Mouse (Mus musculus) thymus, postnatal 0 days (tissue): ENCODE data around the gene Serinc5. TPM values are rescaled to one million over a fixed set of nuclear protein-coding genes. Genes with fewer than 3 reads are reported as not detected.

Experiments
- DNase-seq: peaks from one replicate; pipeline ENCODE4 v3.0.0-alpha.2; 2015; ENCODE audit warnings: low spot score
- polyA plus RNA-seq: library from polyadenylated mRNA; unstranded; fragments of >200 nt; fragmentation: Nextera tagmentation; extraction: Ambion mirVana; gene quantifications from 2 replicates; pipeline ENCODE4 v1.2.1, GENCODE M21; 2015

Serinc5 gene
- polyA plus RNA-seq, 1 experiment from 2014 or later: 32.2 TPM

DNA sequence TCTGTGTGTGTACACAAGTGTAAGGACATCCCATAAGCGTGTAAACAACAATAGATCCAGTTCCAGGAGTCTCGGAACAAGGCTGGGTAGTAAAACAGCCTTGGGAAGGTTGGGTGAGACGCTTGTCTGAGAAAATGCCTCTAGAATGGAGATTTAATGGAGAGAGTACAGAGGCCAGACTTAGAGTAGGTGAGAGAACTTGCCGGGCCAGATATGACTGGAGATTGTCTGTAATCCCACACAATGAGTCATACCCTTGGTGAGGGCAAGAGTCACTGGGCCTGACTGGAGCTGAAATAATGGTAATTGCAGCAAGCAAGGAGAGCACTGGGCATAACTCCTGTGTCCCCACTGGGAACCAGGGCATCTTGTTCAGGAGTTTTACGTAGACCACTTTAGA lies 2.2 kb downstream of the Serinc5 start:
- DNase-seq: no peak

DNA sequence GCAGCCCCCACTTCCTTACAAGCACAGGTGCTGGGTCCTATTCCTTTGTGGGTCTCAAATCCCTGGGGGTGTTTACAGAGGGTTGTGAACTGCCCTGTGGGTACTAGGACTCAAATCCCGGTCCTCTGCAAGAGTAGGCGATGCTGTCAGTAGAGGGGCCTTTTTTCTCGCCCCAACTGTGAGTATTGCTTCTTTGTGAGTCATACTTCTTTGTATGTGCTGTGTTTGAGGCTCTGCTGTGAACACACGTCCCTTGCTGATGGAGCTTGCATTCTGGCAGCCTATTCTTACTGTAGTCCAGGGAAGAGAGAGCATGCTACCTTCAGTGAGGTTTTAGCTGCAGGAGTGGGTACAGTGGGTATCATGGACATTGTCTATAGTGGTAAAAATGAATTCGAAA lies 4.3 kb downstream of the Serinc5 start:
- no peak for DNase-seq

DNA sequence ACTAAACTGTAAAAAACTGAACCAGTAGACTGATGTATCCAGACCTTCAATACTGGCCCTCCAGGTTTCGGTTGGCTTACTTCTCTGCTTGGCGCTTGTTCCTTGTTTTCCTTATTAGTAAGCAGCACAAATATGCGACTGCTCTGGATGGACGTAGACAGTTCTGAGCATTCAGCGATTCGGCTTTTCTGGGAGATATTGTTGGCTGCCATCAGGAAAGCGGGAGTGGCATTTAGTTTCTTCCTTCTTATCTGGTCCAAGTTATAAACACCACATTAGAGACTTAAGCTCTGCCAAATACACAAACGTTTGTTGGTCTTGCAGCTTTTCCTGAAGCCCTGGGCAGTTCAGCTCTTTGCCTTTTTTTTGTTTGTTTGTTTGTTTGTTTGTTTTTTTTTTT lies 5.6 kb downstream of the Serinc5 start:
- no peak for DNase-seq

DNA sequence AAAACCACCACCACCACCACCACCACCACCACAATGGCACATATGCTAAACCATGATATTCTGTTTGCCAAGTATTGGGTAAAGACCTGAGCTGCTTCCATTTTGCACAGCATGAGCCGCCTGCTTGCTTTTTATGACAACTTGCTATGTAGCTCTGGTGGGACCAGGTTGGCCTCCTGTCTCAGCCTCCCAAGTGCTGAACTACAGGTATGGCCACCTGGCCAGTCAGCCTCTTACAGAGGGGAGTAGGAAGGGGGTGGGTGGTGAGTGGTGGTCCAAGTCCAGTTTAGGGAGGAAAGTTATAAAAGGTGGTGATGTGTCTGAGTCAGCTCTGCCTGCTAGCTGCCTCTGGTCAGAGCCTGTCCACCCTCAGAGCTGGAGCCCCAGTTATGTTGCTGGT lies 15.3 kb downstream of the Serinc5 start:
- DNase-seq: no peak

DNA sequence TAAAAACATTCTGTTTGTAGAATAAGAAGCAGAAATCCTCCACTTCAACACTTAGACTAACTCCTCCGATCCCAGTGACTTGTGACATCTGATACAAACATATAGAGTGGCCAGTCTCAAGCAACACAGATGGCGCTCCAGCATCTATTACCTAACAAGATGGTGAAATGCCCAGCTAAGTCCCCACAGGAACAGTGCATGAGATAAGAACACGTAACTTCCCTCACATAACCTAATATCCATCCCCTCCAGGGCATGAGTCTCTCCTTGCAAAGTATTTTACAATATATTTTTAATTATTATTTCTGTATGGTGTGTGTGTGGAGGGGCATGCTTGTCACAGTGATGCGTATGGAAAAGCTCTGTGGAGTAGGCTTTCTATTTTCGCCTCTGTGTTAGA lies 15.8 kb downstream of the Serinc5 start:
- no peak for DNase-seq

DNA sequence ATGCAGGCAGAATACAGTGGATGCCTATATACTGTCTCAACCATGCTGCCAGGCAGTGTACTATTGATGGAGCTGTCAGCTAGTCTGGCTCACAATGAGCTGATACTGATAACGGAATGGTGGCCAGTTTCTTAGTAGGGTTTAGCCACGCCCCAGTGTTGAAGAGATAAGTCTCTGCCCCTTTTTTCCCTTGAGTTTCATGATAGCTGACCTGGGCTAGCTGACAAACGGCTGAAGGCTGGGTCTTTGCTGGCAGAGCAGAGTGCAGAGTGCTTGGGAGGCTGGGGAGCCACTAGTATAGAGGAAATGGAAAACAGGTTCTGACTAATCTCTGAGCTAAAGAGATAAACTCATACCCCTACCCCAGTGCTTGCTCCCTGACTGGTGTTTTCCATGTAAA lies 18.6 kb downstream of the Serinc5 start:
- DNase-seq: no peak

DNA sequence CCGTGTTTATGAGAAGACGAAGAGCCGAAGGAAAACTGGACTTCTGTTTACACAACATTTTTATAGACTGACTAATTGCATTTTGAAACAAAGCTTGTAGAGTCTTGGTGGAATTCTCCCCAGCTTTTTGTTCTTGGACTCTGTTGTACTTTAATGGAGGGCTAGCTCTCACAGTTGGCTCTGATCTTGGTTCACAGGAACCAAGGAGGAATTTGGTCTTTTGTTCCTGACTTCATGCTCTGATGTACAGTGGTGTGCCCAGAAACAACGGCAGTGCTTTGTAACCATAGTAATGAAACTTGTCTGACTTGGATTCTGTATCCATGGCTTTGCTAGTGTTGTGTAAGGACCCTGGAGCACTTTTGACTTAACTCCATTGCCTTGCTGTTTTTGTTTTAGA lies 20.6 kb downstream of the Serinc5 start:
- DNase-seq: no peak

DNA sequence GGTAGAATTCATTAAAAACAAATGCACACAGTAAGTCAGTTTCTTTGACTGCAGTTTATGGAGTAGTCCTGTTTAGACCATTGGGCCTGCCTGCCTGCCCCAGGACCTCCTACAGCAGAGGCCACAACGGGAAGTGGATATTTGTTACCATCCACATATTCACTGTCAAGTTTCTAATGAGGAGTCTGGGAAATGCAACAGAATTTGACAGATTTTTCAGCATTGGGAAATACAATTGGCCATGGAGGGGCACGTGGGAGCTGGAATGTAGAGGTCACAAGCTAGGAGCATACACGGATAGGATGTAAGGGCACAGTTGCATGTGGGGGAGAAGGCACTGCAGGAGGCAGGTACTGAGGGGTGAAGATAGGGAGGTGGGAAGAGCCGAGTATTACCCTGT lies 21.7 kb downstream of the Serinc5 start:
- no peak for DNase-seq

DNA sequence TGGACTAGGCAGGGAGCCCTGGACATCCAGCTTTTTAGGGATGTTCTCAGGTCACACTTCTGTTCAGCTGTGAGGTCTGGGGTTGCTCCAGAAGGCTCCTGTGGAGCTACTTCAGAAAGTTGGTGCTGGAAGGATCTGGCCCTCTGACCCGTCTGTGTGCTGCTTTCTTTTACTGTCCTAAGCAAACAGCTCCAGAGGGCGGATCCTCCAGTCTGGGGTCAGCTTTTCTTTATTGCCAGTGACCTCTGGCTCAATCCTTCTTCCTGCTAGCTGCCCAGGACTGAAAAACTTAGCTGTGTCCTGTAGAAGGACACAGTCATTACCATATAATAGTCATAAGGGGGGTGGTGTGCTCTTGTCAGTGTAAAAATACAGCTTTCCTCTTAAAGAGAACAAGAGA lies 24.1 kb downstream of the Serinc5 start:
- DNase-seq: no peak

DNA sequence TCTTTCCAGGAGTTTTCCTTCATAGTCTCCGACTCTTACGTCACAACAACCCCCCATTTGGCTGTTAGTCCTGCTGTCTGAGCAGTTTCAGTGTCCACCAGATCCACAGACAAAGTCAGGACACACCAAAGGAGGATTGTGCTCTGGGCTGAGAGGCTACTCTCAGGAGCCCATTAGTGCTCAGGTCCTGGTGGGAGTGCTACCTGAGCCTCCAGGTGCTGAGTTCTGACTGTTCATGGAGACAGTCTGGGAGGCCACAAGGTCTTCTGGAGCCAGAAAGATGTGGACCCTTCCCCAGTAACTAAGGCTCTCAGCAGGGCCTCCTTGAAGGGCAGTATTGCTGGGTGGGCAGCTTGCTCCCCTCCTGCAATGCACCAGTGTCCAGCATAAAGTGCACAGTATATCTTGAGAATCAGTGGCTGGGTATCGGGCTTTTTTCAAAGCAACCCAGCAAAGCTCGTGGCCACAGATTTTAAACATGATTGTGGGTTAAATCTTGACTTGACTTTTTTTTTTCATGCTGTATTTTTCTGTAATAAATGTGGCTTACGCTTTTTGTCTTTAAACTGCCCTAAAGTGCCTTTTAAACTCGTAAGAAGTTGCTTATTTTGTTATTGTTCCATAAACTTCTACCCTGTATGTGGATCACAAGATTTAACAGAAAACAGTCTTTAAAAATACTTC lies 25.5 kb downstream of the Serinc5 start:
- no peak for DNase-seq

DNA sequence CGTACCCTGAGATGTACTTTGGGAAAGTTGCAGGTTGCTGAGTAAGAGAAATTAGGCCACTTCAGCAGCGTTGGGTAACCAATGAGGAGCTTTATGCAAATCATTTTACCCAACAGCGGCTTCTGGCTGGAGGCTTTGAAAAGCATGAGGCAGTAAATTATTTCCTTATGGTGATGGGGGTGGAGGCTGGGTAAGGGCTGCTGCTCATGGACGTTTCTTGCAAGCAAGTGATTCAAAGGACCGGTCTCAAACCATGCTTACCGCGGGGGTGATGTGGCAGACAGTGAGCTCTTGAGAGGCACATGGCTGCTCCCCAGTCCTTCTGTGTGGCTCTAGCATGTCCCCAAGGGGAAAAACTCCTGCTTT lies 26.0 kb downstream of the Serinc5 start:
- DNase-seq: peak; percentile 89

DNA sequence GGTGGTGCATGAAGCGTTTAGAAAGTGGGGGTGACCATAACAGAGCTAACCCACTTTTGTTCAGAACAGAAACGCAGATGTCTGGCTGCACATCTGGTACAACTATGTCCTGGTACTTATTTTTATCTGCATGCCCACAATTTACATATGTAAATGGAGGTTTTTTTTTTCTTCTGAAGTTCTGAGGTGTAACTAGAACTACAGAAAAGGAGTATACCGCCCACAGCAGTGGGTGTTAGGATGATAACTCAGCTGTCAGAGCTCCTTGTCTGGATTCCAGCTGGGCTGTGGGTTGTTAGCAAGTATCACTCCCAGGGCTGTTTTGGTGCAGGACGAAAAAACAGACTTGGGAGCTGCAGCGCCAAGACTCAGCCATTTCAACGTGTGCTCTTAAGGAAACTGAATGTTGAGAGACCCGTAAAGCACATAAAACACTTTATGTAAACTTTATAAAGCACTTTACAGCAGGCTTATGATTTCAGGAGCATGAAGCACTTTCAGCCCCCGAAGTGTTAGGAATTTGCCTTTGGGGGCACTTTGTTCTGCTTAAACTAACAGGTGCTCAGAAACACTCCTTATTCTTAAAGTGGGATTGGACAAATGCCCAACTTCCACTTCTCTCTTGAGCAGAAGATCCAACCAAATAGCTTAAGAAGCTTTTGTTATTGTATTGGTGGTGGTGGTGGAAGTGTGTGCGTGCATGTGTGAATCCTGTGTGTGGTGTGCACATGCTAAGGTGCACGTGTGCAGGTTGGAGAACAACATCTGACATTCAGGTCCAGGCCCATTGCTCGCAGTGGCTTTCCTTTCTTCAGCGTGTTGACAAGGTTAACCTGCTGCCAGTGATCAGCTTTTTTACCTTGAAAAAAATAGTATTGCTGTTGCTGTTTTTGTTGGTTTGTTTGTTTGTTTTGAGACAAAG lies 28.5 kb downstream of the Serinc5 start:
- DNase-seq: peak; percentile 60

DNA sequence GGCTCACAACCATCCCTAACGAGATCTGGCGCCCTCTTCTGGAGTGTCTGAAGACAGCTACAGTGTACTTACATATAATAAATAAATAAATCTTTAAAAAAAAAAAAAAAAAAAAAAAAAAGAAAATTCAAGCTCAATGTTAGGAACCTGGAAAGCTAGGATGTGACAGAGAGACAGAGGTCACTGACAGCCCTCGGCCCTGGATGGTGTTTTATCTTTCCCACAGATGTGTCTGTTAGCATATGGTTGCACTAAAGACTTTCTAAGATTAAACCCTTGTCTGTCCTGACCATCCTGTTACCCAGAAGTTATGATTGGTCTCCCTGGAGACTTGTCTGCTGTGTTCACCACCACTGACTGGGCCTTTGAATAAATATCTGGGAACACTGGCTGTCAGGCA lies 33.3 kb downstream of the Serinc5 start:
- DNase-seq: no peak

DNA sequence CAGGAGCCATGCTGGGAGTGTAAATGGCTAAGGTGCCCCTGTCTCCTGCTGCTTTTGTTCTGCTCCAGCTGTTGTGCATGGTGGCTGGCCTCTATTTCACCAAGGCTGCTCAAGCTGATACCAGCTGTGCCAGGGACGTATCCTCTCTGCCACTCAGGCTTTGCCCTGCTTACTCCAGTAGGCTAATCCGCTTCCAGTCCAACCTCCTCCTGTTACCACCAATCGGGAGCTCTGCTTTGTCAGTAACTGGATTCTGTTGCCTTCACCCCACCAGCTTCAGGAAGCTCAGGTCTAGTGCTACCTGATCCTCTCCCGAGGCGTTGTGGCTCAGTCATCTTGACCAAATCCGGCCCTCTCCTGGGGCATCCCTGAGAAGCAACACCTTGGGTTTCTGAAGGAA lies 33.9 kb downstream of the Serinc5 start:
- DNase-seq: no peak

DNA sequence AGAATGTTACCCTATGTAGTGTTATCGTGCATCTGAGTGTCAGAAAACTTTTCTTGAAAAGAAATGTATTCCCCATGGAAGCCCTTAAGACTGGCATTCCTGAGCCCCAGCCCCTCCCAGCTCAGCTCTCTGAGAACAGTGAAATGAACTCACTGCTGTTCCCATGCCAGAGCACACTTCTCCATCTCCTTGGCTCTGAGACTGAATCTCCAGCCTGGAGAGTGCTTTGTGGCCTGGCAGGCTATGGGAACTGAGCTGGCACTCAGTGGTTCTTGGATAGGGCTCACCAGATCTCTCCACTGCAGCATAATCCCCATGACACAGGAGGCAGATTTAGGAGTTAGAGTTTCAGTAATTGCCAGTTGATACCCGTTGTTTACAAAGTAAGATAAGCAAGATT lies 36.8 kb downstream of the Serinc5 start:
- no peak for DNase-seq

DNA sequence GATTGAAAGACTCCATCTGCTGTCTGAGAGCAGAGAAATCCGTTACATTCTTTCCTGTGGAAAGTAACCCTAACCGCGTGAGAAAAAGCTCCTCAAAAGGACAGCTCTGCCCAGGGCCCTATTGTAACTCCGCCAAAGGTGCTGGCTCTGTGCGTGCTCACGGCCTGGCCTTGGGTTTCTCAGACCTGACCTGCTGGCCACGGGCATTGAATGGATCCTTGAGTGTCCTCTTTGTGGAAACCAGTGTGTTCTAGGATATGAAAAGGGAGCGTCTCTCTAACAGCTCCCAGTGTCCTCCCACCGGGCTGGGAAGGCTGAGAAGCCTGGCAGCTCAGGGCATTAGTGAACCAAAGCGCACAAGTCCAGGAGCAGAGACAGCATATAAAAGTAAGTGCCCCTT lies 38.2 kb downstream of the Serinc5 start:
- no peak for DNase-seq

DNA sequence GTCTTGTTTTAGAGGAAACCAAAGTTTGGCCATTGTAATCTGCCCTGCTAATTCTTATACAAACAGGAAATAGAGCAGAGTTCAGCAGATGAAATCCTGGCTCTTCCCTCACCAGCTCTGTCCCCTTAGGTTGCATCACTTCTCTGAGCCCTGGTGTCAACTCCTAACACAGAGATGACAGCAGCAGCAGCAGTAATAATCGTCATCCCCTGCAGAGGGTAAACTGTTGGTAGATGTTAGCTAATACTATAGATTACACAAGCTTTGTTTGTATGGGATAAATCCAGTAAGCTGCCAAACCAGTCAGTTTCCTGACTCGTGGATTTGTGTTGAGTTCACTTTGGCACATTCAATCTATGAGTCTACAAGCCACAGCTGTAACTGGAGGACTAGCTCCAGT lies 40.1 kb downstream of the Serinc5 start:
- no peak for DNase-seq

DNA sequence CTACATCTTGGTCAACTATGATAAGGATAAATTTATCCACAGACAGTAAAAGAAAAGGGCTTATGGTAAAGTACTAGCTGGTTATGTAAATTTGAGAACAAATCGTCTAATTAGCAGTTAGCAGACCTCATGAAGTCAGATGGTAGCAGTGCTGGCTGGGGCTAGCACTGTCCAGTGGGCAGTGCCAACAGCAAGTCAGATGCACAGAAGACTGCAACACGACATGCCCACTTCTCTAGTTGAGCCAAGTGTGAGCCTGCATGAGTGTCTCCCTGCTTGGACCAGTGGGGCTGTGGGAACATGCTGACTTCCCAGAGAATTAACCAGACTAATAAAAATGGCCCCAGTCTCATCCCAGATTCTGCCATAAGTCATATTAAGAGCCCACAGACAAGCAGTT lies 41.6 kb downstream of the Serinc5 start:
- DNase-seq: no peak

DNA sequence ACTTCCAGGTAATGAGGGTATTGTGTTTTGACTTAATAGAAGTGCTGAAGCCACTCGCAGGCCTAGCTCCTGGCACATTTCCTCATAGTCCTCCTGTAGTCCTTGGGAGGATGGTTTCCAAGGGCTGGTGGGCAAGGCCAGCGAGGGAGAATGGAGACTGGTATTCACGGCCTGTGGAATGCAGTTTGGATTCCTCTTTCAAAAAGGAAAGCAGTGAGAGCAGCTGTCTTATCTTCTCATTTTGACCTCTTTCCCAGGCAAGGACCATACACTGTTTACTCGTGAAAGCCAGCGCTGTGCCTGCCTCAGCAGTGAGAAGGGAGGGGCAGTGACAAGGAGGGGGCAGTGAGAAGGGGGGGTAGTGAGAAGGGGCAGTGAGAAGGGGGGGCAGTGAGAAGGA lies 42.4 kb downstream of the Serinc5 start:
- no peak for DNase-seq

DNA sequence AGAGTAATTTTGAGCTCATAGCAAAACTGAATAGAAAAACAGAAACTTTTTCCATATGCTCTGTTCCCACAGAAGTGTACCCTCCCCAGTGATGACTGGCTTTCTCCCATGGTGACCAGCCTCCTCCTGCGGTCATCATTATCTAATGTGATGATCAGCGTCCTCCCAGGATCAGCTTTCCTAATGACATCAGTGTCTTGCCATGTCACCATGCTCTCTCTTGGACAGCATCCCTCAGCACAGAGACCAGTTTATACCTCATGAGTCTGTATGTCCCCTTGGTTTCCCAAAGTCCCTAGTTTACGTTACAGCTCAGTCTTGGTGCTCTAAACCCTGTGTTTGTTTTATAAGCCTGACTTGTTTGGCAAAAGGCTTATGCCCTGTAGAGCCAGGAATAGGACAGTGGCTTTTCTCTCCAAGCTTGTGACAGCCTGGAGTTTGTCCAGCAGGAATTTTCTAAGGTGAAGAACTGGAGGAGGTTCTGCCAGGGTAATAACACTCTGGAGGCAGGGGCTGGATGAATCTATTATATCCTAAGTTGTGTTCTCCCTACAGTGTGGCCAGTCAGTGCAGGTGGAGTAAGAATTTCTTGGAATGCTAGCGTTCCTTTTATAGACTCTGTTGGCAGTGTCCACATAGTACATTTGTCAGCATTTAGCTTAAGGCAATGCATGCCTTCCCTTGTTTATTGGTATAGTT lies 46.1 kb downstream of the Serinc5 start:
- DNase-seq: no peak

DNA sequence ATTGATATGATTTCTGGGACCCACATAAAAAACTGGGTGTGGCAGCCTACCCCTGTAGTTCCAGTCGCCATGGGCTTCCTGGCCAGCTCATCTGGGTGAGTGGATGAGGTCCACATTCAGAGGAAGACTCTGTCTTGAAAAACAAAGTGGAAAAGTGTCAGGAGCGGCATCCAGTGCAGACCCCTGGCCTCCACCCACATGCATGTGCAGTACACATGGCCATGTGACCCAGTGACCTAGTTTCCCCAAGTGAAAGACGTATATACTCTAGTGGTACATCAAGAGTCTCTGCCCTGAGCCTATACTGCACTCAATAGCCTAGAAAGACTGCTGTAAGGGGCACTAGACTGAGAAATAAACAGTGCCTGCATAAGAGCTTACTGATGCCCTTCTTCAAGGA lies 48.7 kb downstream of the Serinc5 start:
- DNase-seq: peak; percentile 84

DNA sequence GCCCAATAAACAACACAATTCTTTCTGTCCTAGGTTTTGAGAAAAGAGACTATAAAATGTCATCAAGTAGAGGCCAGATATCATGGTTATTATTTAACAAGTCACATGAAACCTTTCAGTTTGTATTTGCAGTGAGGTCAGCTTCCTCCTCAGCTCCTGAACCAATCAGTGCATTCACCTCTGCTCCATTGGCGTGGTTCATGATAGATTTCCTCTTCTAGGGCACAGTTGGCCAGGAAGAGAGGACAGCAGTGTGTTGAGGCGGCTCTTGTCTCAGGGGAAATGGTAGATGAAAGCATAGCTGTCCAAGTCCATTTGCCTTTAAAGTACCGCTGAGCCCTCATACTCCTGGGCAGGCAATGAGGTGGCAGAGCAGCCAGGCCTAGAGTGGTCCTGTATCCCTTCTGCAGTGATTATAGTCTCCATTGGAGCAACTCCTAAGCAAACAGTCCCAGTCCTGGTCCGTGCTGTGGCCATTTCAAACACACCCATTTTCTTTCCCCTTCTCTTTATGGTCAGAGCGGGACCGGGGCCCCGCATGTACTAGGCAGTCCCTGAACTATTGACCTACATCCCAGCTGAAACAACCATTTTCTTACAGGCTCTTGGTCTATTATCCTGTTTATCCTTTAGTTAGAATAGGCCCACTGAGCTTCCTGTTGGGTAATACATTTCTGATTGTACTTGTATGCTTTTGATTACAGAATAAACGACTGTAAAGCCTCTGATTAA lies 51.8 kb downstream of the Serinc5 start:
- no peak for DNase-seq
